Mouse (Mus musculus) erythroblast, embryonic 14.5 days (primary cell): ENCODE data around the gene Pccb.

Experiments
- GATA1 ChIP-seq: IDR thresholded peaks from 2 replicates; pipeline ENCODE4 v1.6.1; 2012; ENCODE audit warnings: low read length, inconsistent platforms, mixed read lengths
- TAL1 ChIP-seq: IDR thresholded peaks from 3 replicates; pipeline ENCODE4 v1.6.1; 2012; ENCODE audit warnings: low read length, inconsistent platforms, mixed read lengths

- TF ChIP-seq TAL1 (no peak), GATA1 (no peak)
Observed at GRCm38 (mm10) chr9:101034448-101035098, at the start of gene Pccb.
